Mouse (Mus musculus) monocyte, adult 5-6 weeks (primary cell): ENCODE data around the gene Ccar1. TPM values are rescaled to one million over a fixed set of nuclear protein-coding genes. Genes with fewer than 3 reads are reported as not detected.
"Not testable (repeated sequence)": the region's sequence is repeated elsewhere in the genome, so short reads cannot be mapped to it uniquely, and the experiment has no call there.

Source experiments
- ATAC-seq: fragments of 153-309, 156-312 bp; replicated peaks from 2 replicates; pipeline ENCODE4 v1.8.0; 2017; ENCODE audit warnings: mild to moderate bottlenecking; ENCODE audit not compliant: low TSS enrichment, insufficient number of reproducible peaks, severe bottlenecking, poor library complexity, low FRiP score
- total RNA-seq: library from RNA; stranded (forward); fragments of 200-1000, 200-491, 200-594 nt; gene quantifications from 3 replicates; pipeline ENCODE4 v1.2.3, GENCODE M21; 2017

Gene Ccar1
- total RNA-seq, 1 experiment from 2014 or later = 121 TPM

DNA sequence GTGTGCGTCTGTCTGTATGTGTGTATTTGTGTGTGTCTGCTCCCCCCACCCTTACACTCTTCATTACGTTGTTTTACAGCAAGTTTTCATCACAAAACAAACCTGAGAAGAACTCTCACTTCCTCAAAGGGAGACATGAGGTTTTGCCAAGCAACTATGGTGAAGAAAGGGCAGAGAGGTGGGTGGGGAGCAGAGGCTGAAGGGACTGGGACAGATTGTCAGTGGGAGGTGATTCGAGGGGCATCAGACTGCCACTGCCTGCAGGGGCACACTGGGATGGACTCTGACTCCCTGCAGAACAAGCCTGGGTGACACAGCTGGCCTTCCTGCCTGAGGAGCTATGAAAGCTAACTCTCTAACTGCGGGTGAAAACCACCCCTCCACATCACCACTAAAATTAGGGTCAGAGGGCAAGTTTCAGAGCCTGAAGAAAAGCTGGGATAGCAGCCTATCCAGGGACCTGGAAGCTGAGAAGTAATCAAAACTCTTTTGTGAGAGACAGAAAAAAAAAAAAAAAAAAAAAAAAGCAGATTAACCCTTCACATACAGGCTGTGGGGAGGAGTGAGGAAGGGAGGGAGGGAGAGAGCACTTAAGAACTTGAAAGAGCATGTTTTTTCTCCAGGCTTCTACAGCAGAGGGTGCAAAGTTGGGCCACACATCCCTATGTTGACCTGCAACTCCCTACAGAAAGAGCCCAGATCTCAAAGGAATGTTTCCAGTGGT, 55.0 kb downstream of the Ccar1 start:
- no peak for ATAC-seq

DNA sequence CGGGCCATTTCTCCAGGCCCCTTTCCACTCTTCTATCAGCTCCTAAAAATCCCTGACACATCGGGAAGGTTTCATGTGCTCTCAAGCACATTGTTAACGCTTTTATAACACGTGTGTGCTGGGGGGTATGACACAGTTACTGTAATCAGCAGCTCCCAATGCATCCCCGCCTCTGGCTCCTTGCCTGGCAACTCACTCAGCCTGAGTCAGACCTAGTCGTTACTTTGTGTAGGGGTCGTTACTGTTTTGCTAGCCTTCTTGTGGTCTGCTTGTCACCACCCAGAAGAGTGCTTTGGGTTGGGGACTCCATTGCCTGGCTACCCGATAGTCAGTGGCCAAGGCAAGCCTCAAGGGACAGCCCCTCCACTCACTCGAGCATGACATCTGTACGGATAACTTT, 61.3 kb downstream of the Ccar1 start:
- no peak for ATAC-seq

DNA sequence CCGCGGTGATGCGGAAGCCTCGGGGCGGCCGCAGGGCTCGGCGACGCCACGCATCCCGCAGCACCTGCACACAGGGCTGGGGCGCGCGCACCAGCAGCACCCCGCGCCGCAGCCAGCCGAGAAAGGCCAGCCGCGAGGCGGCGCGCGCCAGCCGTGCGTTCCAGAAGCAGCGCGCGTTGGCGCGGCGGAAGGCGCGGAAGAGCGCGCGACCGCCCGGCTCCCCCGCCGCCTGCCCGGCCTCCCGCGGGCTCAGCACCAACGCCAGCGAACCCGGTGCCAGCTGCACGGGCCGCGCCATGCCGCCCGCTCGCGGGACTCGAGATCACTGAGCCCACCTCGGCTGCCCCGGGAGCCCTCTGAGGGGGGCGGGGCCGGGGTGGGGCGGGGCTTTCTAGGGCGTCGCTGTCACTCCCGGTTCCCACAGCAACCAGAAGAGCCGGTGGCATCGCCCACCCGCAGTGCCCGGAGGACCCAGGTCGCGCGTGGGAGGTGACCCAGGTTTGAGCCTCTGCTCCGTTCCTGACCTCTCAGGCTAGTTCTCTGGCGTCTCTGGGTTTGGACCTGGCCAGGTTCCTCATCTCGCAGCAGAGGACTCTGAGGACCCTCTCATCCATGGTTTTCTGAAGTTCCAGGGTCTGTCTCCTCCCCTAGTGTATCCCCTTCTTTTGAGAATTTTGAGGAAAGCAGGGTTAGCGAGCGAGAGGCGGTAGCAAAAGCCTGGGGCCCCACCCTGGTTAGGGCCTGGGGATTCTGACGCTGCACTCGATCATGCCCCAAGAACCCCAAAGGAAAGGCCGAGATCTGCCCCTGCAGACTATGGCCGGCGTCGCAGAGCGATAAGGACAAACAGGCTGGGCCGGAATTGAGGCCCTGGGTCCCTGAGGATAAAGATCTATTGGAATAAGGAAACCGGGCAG, 66.1 kb downstream of the Ccar1 start, which contains the start of gene Stox1:
TSS of gene Stox1 (minus strand) at position 358 of the 917 bp plus-strand sequence.
- no peak for ATAC-seq

- no peak for ATAC-seq
These were observed 67.2 kb downstream of the Ccar1 start for GRCm38 (mm10) chr10:62724936-62725335.

DNA sequence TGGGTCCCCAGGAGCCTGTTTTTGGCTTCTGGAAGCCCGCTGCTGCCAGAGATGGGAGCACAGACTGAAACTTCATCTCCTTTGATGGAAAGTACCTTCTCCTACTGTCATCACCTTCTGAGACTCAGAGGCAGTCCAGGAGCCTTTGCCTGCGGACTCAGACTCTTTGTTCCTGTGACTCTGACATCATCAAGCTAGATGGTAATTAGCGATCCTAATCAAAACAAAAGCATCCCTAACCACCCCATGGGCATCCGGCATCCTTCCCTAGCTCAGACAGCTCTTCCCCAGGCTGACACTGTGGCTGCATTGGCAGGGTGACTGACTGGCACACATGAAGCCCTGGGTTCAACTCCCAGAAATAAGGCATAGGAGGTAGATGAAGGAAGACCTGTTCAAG, 69.4 kb downstream of the Ccar1 start:
- no peak for ATAC-seq

DNA sequence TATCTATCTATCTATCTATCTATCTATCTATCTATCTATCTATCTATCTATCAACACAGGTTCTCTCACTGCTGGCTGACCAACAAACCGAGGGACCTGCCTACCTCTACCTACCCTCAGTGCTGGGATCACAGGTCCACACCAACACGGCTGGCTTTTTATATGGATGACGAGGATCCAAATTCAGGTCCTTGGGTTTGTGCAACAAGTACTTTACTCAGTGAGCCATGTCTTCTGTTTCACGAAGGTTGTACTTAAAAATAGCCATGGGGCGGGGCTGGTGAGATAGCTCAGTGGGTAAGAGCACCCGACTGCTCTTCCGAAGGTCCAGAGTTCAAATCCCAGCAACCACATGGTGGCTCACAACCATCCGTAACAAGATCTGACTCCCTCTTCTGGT, 71.5 kb downstream of the Ccar1 start:
- ATAC-seq = not testable (repeated sequence)

DNA sequence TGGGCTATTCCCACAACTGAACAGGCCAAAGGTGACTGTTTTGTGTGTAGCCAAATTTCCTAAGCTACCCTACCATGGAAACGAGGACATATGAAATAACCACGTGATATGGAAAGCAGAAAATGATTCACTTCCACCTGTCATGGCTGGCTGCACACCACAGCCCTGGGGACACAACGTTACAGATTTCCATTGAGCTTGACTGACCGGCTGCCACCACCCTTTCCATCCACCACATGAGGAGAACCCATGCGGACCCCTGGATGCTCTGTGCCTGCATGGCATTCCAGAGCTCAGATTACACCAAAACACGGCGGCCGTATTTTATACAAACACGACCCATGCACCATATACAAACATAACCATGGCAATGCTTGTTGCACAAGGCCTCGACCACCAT, 78.6 kb downstream of the Ccar1 start:
- ATAC-seq = no peak

DNA sequence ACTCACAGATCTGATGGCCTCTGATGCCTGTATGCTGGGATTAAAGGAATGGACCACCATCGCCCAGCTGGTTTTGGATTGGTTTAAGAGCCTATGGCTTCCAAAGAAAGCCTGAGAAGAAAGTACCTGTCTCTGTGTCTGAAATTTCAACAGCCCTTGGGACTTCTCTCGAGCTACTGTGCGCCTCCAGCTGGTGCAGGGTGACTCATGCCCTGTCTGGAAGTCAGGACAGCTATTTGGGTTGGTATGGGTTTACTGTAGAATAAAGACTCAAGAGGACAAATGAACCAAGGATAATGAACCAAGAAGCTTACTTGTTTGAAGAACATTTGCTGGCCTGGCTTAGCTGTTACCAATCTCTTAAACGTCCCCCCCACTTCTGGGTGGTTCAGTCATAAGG, 88.5 kb downstream of the Ccar1 start:
- no peak for ATAC-seq

DNA sequence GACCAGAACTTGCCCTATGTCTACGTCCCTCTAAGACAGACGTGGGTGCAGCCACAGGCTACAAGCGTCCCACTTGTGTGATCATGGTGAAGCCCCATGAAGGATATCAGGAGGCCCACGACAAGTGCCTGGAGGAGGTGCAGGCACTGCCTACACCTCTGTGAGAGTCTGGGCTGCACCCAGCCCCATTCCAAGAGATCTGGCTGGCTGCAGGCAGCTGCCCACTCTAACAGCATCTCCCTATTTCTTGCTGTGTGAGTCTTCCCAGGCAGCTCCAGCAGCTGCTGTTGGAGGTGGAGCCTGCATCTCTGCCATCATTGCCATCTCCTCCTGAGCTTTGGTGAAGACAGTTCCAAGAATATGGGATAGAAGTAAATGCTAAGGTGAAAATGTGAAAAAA, 89.7 kb downstream of the Ccar1 start:
- ATAC-seq = no peak

Other genes starting within 250 kb of the Ccar1 start
- gene Kif1bp, start 213.8 kb downstream of the Ccar1 start, total RNA-seq = 8.9 to 19.4 TPM (median 13.1 TPM) in 3 replicates
- gene Ddx21, start 190.0 kb downstream of the Ccar1 start, total RNA-seq = 120 to 158 TPM (median 138 TPM) in 3 replicates
- 87.7 to 122 TPM (median 98.2 TPM) in 3 replicates for gene Ddx50, start 141.1 kb downstream of the Ccar1 start, total RNA-seq
- gene Stox1, start 66.2 kb downstream of the Ccar1 start, total RNA-seq = 1.7 TPM in 1 of 3 replicates, not detected in the others
- 0.10 to 3.2 TPM (median 0.85 TPM) in 3 replicates for gene Tet1, start 116.7 kb upstream of the Ccar1 start, total RNA-seq
- 19.2 to 25.3 TPM (median 20.8 TPM) in 3 replicates for gene Slc25a16, start 128.3 kb upstream of the Ccar1 start, total RNA-seq
- 53.3 to 72.9 TPM (median 67.8 TPM) in 3 replicates for gene Dna2, start 154.7 kb upstream of the Ccar1 start, total RNA-seq
- 14.6 to 24.6 TPM (median 15.7 TPM) in 3 replicates for gene Rufy2, start 187.9 kb upstream of the Ccar1 start, total RNA-seq
- gene Hnrnph3, start 231.9 kb upstream of the Ccar1 start, total RNA-seq = 87.7 to 119 TPM (median 96.9 TPM) in 3 replicates
- not detected in 3 replicates for gene Pbld2, start 232.0 kb upstream of the Ccar1 start, total RNA-seq